Mouse (Mus musculus) granulocyte monocyte progenitor cell, adult 5-6 weeks (primary cell): ENCODE measurements at regions not wholly inside any gene's neighbourhood (a gene's known extent, or its start where the extent isn't known, plus 50 kb on each side); places are given as distances from the start of the nearest gene placed in this dataset.

Source experiments
- ATAC-seq: replicated peaks from 2 replicates; pipeline ENCODE4 v1.8.0; 2016; ENCODE audit warnings: mild to moderate bottlenecking, moderate TSS enrichment, inconsistent platforms; ENCODE audit not compliant: poor library complexity, severe bottlenecking

DNA sequence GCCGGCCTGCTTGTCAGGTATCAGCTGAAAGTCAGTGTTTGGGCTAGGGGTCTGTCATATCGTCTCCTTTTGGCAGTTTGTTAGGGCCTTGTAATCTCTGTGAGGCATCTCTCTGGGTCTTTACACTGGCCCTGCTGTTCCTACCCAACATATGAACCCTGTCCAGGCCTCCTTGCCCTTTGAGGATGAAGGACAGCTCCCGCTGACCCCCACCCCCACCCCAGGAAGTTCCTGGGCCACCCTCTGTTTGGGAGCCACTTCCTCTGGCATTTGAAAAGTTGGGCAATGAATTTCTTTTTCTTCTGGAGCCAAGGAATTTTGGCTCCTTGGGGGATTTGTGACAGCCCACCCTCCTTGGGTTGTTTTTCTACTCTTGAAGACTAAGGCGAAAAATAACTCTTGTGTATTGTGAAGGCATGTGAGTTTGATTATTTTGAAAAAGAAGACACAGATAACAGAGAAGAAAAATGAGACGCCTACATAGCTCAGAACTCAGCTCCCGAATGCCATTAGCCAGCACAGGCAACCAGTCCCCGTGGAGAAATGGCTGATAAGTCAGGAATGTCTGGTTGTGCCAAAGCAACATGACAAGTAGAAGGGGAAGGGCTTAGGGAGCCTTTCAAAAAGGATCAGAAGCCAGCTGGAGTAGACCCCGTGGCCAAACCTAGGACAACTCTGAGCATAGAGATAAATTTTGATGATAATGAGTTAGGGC, 249.5 kb downstream of the Gm49356 start:
- no peak for ATAC-seq

DNA sequence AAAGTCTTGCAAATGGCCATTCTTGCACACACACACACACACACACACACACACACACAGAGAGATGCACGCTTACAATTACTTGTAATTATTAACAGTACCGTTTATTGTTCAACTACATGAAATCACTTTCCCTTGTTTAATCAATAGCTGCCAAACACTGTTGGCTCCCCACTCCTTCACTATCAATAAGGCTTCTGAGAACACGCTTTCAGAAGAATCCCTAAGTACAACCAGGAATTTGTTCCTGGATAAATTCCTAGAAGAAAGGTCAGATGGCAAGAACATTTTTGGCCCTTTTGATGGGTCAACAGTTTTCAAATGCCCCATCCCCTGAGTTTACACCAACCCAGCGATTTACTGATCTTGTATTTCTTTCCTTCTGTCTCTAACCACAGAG, 252.5 kb downstream of the Gm49356 start:
- ATAC-seq, result no peak

DNA sequence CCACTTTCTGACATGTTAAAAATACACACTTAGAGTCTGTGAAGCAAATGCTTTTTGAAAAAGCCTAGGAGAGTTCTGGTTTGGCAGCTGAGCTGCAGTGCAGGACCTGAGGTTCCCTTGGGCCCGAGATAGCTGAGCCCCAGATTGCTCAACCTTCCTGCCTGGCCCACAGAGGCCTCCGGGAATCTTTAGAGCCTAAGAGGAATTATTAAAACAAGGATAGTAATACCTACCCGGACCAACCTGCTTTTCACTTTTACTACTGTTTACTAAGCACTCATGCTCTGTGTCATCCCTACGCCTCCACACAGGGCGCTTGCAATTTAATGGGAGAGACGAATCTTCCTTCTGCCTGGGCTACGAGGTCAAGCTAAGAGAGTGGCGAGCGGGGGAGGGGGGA, 253.4 kb downstream of the Gm49356 start:
- no peak for ATAC-seq

DNA sequence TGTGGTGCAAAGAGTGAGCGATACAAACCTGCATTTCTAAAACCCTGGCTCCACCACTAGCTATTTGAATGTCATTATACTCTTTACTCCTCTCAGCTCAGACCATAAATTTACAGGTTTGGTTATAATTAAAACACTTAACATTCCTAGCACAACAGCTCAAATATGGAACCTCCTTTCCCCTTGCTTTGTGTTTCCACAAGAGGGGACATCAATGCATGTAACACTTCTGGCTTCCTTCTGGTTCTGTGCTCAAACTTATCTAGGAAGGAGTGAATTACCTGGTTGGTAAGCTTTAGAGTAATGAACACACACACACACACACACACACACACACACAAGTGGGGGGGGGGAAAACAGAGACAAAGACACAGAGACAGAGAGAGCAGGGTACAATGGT, 254.8 kb downstream of the Gm49356 start:
- no peak for ATAC-seq

DNA sequence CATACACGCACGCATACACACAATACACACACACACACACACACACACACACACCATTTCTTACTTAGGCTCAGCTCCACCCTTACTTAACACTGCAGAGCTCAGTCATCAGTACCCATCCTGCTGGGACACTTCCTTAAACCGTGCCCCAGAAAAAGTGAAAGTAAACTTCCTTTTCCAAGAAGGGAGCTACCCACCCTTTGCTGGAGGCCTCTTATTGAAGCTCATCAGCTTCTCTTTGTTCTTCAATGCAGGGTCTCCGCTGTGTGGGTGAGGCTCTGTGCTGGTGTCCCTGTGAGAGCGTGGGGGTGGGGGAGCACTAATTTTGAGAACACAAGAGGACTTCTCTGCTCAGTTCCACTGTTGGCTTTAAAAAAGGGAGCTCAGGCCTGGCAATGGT, 256.6 kb downstream of the Gm49356 start:
- peak; percentile 90 for ATAC-seq

DNA sequence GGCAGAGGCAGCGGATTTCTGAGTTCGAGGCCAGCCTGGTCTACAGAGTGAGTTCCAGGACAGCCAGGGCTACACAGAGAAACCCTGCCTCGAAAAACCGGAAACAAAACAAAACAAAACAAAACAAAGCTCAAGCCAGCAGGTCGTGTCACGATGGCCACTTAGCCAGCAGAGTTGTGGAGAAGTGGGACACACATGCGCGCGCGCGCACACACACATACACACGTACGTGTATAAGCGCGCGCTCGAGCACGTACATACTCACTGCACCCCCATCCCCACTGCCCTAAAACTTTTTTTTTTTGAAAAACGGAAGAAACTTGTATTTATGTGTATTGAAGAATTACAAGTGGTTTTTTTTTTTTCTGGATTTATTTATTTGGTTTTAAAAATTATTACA, 257.0 kb downstream of the Gm49356 start:
- no peak for ATAC-seq

DNA sequence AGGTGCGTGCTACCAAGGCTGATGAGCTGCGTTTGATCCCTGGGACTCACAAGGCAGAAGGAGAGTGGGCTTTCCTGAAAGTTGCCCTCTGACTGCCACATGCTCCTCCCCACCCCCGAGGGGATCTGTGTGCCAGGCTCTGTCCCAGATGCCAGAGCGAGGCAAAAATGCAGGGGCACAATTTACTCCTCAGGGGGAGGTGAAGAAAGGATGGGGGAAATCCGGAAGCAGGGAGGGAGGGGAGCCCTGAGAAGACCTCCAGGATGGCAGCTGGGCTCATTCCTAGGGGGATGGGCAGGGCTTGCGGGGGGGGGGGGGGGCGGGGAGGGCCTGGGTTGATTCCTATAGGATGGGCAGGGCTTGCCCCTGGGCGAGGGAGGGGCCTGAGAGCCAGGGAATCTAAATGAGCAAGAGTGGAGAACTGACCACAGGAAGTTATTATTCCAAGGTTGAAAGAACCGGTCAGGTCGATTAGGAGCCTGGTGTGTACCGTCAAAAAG, 257.5 kb downstream of the Gm49356 start:
- no peak for ATAC-seq

DNA sequence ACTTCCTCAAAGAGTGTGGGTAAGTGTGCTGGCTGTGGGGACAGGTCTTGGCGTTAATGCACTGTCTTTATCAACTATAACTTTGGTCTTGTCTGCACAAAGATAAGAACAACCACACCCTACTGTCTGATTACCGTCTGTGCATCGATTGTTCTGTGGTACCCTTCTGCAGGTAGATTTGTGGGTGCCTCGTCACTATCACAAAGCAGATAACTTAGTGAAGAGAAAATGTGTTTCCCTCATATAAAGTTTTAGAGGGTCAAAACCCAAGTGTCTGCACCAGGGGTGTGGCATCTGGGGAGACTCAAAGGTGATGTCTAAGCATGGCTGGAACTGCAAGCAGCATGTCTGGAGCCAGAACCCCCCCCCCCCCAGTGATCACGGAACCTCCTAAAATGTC, 259.4 kb downstream of the Gm49356 start:
- ATAC-seq, result no peak

DNA sequence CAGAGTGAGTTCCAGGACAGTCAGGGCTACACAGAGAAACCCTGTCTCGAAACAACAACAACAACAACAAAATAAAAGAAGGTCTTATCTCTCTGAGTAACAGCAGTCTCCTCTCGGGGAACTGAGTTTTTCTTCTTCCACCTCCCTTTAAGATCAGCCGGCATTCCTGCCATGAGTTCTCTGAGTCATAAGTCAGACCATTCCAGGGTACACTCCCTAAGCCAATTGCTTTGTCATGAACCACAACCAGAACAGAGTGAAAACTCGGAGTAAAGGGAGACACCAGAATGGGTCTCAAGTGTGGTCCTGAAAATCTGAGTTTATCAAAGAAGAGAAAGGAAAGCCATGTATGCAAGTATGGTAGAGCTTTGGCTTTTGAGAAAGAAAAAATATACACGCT, 262.4 kb downstream of the Gm49356 start:
- ATAC-seq, result no peak

DNA sequence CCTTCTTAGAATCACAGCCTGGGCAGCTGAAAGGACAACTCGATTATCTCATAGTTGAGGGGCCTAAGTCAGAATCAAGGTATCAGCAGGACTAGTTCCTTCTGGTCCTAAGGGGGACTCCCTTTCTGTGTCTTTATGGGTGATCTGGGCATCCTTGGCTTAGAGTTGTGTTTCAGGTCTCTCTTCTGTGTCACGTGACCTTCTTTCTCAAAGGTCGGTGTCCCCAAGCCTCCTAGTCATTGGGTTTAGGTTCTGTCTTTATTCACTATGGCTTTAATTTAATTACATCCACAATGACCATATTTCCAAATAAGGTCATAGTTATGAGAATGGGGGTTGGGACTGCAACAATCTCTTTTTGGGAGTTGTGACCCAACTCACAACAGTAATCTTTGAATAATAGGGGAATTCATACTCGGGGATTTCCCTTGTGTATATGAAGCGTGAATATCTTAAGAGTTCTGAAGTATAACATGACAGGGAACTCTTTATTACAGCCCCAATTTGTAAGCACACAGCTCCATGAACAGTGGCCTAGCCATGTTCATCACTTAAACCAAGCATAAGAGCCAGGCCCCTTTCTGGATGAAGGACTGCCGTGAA, 263.8 kb downstream of the Gm49356 start:
- ATAC-seq, result no peak

DNA sequence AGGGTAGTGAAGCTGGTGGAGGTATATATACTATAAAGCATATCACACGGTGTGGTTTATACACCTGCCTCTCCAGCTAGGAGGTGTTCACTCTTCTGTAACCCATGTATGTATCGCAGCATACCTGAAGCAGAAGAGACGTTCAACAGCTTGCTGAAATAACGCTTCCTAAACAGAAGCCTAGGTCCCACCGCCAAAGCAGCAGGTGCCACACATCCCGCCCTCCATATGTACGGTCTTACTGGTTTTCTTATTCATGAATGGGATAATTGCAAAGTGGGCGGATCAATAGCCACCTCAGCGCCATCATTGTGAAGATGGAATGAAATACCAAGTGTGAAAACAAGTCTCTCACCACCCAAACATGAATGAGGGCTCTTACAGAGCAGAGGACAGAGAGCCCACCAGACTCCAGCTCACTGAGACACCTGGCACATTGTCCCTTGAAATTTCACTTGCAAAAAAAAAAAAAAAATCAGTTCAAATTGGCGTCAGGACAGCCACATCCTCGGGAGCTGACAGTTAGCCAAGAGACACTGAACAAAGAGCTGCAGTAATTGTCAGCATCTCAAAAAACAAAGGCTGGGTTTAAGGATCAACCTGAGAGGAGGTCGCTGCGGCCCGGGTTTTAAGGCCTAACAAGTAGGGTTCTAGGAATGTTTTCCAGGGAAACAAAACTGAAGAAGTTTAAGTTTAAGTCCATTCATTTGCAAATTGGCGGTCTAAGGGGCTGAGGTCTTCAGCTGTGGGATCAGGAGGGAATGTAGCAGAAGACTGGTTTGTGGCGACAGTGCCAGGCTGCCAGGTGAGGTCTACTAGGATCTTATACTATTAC, 264.5 kb downstream of the Gm49356 start:
- no peak for ATAC-seq

DNA sequence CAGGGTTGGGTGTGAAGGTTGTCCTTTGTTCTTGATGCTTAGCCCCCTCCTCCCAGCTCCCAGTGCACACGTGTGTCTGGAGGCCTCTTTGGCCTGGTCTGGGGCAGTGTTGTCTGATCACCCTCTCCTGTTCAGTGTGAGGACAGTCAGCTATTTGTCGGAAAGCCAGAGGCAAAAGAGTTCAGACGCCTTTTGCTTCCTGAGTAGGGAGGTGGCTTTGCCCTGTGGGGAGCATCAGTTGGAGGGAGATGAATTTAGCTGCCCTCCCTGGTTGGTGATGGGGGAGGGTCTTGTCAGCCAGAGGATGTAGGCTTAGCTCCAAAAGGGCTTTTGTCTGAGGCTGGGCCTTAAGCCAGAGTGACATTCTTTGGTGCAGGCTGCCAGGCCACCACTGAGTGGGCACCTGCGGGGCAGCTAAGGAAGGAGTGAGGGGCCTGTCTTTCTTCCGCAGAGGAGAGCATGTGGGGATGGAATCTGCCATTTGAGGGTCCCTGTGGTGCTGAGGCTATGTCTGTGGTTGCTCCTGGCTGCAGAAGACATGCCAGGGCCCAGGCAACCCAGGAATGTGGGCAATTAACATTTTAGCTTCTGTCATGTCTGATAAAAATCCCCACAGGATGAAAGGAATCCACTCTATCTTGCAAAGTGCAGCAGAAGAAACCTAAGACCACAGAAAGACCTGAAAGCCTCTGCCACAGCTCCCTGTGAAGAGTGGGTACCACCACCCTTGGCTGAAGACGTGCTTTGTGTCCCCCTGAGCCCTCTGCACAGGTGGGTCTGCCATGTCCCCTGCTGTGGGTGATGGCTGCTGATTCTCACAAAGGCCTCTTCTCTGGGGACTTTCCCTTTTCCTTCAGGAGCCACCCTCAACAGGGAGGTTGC, 265.6 kb downstream of the Gm49356 start:
- ATAC-seq, result no peak

DNA sequence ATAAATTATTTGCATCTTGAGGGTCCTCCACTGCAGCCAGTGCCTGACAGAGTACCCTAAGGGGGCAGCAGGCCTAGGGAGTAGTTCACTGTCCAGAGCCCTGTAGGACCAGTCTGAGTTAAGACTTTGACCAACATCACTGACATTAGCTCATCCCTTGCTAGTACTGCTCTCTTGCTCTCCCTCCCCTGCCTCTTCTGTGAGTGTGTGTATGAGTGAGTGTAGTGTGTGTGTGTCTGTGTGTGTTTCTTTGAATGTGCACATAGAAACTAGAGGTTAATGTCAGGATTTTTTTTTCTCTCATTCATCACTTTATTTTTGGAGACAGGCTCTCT, 266.2 kb downstream of the Gm49356 start:
- ATAC-seq, result no peak

DNA sequence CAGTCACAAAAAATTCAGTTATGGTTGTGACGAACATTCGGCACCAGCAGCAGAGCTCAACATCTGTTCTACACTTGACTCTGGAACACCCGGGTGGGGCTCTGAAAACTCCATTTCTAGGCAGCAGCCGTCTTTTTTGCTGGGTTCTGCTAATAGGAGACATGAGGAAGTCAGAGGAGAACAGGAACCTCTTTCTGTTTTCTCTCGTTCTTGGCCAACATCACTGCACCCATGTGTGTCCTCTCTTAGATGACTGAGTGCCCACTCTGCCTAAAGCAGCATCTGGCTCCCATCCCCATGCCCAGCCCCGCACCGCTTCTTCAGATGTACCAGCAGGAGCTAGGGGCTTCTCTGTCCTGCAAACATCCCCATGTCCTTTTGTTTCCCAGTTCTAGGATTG, 267.2 kb downstream of the Gm49356 start:
- peak; percentile 30; the same call in 1 of the 2 replicates for ATAC-seq

DNA sequence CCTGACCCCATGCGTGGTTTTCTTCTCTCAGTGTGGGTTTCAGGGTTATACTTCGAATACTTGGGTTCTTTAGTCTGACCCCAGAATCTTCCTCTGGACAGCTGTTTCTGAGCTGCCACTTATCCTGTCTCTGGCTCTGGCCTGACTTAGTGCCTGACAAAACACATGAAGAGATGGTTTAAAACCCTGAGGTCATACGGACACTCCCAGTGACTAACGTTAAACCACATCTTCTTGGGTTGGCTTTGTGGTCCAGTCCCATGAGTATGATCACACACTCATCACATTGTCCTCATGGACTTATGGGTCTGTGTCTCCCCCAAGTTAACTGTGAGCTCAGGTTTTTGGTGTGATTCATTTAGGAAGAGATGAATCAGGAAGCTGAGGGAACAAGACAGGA, 269.7 kb downstream of the Gm49356 start:
- no peak for ATAC-seq

DNA sequence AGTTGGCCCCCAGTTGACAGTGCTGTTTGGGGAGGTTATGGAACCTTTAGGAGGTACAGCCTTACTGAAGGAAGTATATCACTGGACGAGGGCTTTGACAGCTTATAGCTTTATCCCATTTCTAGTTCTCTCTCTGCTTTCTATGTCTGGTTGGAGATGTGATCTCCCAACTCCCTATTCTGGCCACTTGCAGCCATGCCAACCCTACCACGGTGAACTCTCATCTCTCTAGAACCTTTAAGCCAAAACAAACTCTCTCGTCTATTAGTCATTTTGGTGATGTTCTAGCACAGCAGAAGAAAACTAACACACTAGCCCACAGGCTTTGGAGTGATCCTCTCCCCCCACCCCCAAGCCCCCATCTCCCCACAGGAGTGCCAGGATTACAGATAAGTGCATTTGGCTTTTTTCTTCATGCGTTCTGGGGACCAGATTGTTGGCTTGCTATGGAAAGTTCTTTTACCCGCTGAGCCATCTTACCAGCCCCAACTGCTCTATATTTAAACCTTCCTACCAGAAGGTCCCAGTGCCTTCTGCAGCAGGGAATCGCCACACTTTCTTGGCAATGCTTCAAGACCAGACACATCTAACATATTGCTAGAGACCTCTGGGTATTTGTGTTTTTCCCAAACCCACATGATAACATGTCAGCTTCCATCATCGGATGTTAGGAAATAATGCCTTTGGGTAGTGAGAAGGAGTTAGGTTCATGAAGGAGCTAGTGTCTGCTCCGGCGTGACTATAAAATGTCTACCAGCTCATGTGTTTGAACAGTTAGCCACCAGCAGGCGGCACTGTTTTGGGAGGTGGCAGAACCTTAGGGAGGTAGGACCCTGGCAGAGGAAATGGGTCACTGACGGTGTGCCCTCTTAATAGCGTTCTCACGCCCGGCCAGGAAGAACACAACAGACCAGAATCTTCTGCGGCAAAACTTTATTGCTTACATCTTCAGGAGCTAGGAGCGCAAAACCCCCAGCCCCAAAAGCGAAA, 272.1 kb downstream of the Gm49356 start:
- ATAC-seq, result no peak

DNA sequence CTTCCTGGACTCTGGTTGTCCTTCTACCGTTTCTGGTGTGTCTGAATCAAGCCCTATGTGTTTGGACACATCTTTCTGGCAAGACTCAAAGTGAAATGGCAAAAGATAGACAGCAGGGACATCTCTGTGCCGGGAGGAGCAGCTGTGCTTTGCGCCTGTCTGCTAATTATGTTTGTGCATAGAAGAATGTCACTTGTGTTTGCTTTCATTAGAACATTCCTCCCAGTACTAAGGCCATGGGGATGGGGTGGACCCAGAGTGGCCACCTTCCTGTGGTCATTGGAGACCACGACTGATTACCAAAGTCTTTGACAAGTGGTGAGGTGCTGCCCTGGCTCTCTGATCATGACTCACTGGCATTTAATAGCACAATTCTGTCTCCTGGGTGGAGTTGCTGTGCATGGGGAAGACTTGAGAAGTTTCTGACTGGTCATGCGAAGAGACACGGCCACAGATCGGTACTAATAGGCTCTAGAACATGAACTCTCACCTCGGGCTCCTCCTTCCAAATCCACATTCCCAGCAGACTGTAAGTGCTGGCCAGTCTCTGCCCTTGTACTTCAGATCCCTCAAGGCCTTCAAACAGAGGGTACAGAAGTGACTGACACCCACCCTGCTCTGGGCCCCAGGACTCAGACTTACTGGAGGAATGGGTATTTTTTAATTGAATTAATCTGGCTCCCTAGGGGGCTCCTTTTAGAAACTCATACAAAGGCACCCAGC, 279.0 kb downstream of the Gm49356 start:
- ATAC-seq, result no peak

DNA sequence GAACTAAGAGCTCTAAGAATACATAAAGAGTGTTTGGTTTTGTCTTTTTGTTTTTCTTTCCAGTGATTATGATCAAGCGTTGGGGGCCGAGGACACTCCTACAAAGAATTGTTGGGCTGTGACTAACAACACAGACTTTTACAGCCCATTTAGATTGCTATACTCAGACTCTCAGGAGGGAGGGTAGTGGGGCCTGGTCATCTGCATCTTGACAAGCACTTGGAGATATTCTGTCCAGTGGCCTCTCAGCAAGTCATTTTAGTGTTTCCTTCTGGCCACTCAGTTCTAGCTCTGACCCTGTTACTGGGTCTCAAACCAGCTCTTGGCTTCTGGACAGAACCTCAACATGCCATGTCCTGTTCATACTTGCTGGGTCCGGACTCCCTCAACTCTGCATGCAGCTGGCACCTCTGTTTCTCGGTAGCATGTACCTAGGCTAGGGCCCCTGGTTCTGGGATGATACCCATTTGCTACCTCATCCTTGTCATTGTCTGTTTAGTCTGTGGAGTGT, 279.6 kb downstream of the Gm49356 start:
- ATAC-seq, result no peak
